Mouse (Mus musculus) yolk sac, embryonic 10.5 days (tissue): ENCODE measurements around the gene Thbs1.

Experiments used
- DNase-seq: peaks from one replicate; pipeline ENCODE4 v3.0.0-alpha.2; 2017; ENCODE audit warnings: low spot score

Thbs1 gene

DNA sequence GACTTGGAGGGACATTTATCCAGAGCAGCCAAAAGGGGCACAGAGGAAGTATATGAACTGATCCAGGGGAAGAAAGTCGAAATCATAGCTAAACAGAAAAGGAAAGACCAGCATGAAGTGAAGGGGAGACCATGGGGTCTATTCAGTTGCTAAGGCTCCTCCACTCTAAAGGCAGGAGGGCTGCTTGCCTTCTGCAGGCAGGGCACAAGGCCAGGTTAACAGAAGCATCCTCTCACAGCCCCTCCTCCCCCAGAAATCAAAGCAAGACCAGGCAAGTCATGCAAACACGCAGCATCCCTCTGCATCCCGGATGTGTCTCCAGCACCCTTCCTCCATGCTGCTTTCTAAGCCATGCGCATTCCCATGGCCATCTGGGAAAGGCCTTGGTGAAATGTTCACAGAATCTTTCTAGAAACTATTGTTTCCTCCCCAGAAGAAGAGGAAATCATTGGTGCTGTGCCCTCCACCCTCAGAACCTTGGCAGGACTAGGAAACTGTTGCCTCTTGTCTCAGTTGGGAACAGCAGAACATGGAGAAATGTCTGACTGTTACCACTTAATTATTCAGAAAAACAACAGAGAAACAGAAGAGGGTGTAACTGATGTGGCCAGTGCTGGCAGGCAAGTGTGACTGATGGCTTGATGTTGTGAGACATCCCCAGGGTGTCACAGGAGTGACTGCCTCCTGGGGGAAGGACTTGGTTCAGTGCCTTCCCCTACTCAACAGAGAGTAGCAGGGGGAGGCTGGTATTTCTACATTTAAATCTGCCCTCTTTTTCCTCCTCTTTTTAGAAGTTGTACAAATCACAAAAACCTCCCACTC lies 36.9 kb downstream of the Thbs1 start:
- no peak for DNase-seq

DNA sequence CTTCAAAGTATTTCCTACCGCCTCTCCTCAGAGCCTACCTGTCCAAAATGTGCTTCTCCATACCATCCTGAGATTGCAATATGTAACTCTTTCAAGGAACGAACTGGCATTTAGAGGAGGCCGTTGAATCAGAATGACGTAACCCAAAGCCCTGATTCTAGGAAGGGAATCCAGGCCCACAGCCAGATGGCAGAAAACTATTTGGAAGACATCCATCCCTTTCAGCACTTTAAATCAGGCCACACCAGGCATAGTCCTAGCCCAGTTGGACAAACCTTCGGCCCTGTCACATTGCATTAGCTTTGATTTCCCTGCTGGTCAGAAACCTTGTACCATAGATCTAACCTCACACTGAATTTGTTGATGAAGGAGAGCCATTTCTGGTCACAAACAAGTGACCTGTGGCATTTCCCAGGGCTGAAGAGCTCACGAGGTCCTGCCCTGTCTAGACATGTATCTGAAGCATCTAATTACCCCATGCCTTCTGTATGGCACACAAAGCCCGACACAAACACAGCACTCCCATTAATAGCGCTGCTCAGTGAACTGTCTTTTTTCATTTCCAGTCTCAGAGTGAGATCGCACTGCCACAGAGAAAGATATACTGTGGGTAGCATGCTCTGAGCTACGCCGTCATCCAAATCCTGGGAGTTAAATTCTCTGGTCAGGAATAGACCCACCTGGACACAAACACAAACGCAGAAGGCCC lies 38.3 kb downstream of the Thbs1 start:
- DNase-seq, result no peak

DNA sequence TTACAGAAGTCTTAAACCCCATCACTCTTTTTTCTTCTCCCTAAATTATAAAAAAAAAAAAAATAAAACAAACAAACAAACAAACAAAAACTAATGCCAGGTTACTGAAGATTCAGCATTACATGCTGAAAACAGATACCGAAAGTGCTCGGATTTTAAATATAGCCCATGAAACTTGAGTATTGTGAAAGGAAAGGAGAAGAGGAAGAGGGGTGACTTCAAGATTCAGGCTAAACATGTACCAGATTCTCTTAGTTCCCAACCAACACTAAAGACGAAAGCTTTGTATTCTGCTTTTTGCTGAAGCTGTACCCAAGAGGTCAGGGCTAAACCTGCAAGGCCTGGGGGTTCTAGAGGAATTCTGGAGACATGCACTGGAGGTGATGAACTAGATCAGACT lies 46.4 kb downstream of the Thbs1 start:
- no peak for DNase-seq

- no peak for DNase-seq
Observed at GRCm38 (mm10) chr2:118159126-118159525, 47.5 kb downstream of the Thbs1 start.

- peak; percentile 4 for DNase-seq
Observed at GRCm38 (mm10) chr2:118160547-118160946, 48.9 kb downstream of the Thbs1 start.

- DNase-seq, result no peak
Observed at GRCm38 (mm10) chr2:118160991-118161390, 49.3 kb downstream of the Thbs1 start.

DNA sequence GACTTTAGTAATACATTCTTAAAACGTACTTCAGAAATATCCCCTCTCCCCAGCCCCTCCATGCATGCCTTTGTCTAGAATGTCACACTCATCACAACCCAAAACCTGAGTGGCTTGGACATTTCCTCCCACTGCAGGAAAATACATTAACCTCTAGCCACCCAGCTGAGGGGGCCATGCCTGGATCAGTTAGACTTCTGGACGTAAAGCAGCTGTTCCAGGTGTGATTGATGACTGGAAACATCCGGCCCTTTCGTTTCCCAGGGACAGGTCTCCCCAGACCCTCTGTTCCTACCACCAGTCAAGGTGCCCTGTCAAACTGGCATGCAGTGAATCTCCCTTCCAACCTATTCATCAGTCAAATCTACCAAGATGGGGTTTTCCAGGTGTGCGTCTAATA lies 50.8 kb downstream of the Thbs1 start:
- DNase-seq, result no peak

GRCm38 (mm10) chr2:118164137-118164536 lies 52.5 kb downstream of the Thbs1 start:
- no peak for DNase-seq

- no peak for DNase-seq
Observed at GRCm38 (mm10) chr2:118165691-118166090, 54.0 kb downstream of the Thbs1 start.

- no peak for DNase-seq
Observed at GRCm38 (mm10) chr2:118167731-118168130, 56.1 kb downstream of the Thbs1 start.

- no peak for DNase-seq
Observed at GRCm38 (mm10) chr2:118168225-118168624, 56.5 kb downstream of the Thbs1 start.

DNA sequence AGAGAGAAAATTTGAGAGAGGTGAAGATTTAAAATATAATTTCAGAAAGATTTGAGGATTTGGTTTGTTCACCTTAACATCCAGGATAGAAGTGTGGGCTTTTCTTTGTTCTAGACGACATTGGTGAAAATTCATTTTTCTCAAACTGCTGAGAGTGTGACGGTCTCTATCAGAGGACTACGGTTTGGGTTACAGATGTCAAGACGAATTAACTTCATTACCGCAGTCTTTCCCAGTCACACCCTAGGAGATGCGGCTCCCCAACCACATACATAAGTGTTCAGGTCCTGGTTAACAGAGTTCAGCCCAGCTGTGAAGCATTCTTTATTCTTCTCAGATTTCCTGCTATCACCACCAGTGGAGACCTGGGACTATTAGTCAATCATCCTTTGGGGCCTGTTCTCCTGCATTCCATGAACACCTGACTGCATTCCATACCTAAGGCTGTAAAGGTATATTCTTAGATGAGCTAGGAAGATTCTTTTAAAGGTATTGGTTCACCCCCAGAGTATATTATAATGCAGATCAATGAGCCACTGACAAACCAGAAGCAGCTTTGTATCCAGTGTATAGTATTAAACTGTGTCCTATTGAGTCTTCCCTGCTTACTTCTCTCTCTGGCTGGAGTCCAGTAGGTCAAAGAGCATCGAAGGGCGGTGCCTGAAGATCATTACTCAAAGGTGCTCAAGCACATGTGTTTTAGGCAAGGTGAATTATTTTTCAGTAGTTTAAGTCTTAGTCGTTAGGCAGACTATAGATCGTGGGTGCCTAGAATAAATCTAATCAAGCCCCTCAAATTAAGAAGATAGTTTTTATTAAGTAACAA lies 63.1 kb downstream of the Thbs1 start:
- peak; percentile 21 for DNase-seq
